Mouse (Mus musculus) heart, adult 9 months (tissue): ENCODE measurements around the gene Usp45.
"Not testable (repeated sequence)": the region's sequence is repeated elsewhere in the genome, so short reads cannot be mapped to it uniquely, and the experiment has no call there.

ENCODE experiments used
- DNase-seq, 2 experiments: peaks; one replicate each; pipeline ENCODE4 v3.0.0; 2022; ENCODE audit warnings: low spot score in 2 of 2

Usp45 gene

DNA sequence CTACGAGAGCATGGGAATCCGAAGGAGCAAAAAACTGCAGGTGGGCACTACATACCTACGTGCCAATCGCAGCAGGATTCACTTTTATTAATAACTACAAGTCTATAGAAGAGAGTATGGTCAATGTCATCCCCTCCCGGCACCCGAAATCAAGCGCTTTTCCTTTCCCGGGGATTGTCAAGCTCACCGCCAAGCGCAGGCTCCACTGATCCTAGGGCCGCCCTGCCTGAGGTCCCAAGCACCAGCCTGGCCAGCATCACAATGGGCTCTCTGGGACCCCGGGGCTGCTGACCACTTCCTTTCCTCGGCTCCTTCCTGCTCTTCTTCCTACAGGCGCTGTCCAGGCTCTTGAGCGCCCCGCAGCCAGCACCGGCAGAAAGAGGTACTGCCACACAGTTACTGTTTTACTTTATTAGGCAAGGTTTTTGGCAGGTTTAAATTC, at the start of gene Usp45, which contains the start of gene Tstd3:
TSS of gene Usp45 (plus strand) at position 294 of the 442 bp plus-strand sequence.
TSS of gene Tstd3 (minus strand) at position 350 of the 442 bp plus-strand sequence.
- peak; percentile 58 to 78 for DNase-seq

DNA sequence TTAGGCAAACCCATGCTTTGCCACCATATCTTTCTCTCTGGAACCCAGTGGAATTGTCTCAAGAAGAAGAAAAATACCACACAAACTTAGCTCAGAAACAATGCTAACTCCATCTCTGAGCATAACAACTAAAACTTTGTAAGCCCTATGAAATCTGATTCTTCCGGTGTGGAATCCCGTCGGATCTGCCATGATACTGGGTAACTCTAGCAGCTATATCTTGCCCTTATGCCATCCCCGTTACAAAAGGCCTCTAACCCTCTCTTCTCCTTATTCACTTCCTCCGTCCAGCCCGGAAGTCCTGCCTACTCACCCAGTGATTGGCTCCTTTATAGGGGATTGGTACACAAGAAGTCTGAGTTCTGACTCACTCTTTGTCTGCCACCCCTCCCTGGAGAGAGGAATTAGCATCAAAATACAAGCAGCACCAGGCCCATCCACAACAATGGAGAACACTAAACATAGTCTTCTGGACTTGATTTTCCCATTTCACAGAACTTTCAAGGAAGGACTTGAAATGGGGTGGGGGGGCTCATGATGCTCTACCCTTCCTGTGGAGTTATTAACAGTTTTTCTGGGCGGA, 44.1 kb upstream of the Usp45 start:
- no peak for DNase-seq

DNA sequence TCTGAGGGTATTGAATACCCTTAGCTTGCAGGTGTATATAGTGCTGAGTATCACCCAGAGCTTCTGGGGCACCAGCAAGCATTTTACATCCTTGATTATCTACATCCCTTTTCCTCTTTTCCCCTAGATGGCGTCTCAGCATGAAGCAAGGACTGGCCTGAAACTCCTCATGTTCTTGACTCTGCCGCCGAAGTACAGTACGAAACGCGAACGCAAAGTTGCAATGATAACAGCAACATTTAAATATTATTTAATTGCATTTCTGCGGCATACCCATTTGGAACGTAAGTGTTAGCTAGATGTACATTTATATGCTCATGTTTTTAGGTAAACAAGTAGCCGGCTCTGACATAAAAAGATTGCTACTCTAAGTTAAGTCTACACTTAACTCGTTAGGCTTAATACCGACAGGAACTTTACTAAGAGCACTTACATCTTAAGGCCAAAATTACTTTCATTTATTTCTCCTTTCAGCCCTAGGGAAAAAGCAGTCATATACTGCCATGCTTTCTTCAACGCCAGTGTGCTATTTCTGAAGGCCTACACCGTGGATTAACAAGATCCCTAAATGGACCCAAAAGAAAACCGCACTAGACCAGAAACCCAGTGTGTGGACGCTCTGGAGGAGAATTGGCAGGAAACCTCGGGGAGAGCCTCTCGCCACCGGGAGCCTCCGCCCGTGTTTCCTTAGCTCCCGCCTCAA, 39.9 kb upstream of the Usp45 start:
- DNase-seq: peak; percentile 33 to 42

DNA sequence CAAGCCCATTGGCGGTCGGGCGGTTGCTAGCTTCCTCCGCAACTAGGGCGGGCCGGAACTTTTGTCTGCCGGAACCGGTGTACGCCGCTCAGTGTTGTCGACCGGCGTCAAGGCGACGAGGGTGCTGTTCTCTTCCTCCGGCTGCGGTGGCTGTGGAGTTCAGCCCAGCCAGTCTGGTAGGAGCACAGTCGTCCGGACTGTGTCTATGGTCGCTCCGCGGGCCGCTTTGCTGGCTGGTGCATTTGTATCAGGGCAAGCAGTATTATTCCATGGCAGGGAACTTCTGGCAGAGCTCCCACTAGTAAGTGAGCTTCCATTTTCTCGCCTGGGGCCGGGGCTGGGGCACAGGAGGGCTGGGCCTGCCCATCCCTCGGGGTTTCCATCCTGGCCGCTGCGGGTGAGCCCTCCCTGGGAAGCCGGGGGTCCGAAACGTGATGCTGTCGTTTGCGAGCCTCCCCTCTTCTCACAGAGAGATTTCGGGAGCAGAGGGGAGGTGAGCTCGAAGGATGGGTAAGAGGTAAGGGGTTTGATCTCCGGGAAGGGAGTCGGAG, 39.3 kb upstream of the Usp45 start, which contains the start of gene Ccnc:
TSS of gene Ccnc (plus strand) at position 87 of the 551 bp plus-strand sequence.
- peak; percentile 92 for DNase-seq

DNA sequence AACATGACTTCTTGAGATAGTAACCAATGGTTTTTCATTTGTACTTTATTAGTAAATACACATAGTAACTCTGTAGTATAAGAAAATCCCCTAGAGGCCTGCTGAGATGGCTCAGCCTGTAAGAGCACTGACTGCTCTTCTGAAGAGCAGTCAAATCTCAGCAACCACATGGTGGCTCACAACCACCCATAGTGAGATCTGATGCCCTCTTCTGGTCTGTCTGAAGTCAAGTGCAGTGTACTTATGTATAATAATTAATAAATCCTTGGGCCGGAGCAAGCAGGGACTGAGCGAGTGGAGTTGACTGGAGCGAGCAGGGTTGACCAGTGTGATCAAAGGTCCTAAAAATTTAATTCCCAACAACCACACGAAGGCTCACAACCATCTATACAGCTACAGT, 27.8 kb upstream of the Usp45 start:
- DNase-seq: no peak

DNA sequence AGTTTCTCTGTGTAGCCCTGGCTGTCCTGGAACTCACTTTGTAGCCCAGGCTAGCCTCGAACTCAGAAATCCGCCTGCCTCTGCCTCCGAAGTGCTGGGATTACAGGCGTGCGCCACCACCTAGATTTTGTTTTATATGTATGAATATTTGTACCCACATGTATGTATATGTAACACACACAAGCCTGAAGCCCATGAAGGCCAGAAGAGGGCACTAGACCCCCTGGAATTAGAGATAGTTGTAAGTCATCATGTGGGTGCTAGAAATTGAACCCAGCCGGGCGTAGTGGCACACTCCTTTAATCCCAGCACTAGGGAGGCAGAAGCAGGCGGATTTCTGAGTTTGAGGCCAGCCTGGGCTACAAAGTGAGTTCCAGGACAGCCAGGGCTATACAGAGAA, 22.8 kb upstream of the Usp45 start:
- DNase-seq: not testable (repeated sequence)

DNA sequence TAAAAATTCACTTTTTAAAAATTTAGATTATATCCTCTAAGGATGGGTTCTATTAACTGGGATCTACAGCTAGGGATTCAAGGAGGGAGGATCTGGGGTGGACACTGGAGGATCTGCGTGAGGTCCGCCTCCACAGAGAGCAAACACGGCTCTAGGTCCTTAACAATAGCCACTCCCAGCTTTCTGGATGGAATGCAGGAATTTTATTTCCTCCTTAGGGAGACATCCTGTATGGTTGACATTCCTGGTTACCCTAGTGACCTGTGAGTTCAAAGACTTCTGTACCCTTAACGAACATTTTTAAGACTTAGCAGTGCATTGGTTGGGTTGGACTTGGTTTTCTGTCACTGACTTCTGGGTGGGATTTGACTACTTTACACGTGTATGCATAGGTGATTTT, 21.2 kb upstream of the Usp45 start:
- no peak for DNase-seq

DNA sequence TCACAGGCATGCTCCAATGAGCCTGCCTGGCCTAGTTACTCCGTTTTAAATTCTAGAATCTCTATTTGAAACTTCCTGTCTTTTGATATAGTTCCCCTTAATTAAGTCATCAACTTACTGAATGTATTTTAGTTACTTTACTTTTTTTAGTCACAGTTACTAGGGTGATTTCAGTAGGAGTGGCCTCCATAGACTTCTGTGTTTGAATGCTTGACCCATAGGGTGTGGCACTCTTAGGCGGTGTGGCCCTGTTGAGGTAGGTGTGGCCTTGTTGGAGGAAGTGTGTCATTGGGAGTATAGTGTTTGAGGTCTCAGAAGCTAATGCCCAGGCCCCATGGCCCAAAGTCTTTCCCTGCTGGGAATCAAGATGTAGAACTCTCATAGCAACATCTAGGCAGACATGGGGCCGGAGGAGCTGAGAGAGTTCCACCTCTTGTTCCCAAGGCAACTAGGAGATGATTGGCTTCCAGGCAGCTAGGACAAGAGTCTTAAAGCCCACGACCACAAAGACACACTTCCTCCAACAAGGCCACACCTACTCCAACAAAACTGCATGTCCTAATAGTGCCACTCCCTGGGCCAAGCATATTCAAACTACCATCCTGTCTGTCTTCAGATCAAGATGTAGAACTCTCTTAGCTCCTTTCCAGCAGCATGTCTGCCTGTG, 11.7 kb upstream of the Usp45 start:
- peak in 1 of 2 experiments; percentile 2 for DNase-seq

DNA sequence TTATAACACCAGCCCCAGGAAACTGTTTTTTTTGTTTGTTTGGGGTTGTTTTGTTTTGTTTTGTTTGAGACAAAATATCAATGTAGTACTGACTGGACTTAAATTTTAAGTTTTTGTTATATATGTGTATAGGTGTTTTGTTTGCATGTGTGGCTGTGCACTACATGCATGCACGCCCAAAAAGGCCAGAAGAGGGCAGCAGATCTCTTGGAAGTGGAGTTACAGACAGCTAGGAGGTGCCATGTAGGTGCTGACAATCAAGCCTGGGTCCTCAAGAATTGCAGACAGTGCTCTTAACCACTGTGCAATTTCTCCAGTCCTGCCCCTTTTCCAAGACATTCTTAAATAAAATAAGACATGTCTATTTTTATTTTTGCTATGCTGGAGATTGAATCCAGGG, 8.1 kb upstream of the Usp45 start:
- DNase-seq: no peak

DNA sequence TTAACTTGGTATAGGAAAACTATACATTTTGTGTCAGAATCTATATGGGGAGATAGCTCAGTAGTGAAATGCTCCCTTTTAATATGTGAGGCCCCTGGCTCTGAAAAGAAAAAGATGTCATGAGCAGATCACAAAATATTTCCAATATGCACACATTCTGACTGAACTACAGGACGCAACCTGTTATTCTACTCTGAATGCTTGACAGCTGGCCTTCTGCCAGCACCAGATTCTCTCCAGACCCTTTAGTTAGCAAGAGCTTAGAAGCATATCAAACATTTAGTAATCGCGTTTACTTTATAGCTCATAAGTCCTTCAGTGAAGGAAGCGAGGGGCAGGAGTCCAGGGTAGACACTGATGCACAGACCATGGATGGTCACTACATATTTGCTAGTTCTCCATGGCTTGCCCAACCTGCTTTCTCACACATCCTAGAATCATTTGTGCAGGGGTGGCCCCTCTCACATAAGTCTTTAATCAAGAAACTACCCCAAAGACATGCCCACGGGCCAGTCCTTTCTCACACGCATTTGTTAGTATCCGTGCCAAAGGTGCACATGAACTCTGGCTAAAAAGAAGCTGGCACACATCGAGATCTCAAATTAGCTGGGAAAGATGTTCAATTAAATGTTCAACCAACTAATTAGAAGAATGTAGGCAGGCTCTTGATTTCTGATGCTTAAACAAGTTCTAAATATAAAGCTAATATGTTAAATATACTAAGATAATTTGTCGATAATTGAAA, 5.4 kb upstream of the Usp45 start:
- no peak for DNase-seq

DNA sequence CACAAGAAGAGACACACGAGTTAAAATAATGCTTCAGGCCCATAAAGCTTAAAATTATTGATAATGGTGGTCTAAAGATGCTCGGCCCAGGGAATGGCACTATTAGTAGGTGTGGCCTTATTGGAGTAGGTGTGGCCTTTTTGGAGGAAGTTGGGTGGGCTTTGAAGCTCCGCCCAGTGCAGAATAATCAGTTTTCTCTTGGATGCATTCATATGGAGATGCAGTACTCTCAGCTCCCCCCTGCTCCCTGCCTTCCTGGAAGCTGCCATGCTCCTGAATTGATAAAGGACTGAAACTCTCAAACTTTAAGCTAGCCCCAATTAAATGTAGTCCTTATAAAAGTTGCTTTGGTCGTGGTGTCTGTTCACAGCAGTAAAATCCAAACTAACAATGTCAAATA, 3.1 kb upstream of the Usp45 start:
- no peak for DNase-seq

DNA sequence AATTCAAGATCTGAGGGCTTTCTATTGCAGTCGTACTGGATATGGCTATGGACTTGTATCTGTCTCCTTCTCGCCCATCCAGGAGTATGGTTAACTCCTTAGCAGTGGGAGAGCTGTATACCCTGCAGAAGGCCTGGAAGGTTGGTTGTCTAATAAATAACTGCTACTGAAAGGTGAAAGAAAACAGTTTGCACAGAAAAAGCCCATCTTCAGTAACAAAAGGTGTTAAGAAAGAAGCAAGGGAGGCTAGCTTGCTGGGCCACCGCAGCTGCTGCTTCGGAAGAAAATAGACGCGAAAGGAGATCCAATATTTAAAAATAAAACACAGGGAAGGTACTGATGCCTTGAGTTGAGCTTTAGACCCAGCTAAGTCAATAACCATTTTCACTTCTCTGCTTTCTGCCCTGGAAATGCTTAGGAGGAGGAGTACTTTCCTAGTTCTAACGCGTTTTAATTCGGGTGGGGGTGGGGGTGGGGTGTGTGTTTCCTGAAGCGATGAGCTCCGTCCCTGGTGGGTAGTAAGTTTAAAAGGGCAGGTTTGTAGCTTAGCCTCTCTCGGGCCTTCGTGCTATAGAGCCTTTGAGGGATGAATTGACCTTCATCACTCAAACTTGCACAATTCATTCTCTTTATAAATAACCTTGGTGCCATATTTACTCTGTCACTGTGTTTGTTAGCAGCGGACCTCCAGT, 639 bp upstream of the Usp45 start:
- DNase-seq: no peak

DNA sequence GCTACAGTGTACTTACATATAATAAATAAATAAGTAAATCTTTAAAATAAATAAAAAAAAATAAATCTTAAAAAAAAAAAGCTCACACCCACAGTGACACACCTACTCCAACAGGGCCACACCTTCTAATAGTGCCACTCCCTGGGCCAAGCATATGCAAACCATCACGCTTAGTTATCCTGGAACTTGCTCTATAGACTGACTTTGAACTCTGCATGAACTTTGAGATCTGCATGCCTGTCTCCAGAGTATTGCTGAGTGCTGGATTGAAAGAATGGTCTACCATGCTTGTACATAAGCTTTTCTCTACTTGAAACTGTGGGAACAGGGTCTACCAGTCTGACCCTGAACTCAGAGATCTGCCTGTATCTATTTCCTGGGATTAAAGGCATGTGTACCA, 4.1 kb downstream of the Usp45 start:
- DNase-seq: no peak

DNA sequence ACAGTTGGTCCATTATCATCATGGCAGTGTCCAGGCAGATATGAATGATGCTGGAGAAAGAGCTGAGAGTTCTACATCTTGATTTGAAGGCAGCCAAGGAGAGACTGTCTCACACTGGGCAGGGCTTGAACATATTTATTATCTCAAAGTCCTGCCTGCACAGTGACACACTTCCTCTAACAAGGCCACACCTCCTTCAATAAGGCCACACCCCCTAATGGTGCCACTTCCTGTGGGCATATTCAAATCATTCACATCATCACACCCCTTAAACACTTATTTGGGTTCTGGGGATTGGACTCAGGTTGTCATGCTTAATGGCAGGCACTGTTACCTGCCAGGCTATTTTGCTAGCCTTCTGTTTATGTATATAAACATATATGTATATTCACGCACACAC, 5.3 kb downstream of the Usp45 start:
- DNase-seq: no peak

DNA sequence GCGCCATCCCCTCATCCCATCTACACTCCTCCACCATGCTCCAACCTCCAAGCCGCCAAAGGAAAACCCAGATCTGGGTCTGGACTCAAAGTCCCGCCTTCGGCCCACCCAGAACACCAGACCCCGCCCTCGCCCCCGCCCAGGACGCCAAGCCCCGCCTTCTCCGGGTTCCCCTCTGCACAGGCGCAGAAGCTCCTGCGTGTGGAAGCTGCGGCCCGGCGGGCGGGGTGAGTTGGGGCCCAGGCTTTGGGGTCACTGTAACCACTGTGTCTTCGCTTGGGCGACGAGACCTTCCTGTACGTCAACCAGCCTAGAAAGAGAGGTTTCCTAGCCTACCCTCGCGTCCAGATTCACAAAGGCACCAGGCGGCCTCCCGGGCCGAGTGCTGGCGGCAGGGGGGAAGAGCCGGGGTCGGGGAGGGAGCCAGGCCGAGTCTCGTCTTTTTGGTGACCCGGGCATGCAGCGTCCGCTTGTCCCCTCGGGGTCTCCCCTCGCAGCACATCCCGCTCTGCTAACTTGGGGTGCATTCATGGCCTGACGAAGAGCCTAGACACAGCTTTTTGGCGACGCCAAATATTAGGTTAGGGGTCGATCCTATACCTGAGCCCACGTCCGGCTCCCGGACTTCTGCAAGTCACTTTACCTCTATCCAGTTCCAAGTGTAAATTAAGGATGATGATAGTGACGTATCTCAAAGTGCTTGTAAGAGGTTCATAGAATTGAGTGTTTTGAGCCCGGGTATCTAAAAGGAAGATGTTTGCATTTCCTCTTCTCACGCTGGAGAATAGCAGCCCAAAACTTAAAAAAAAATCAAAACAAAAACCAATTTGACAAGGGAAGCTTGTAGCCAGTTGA, 9.4 kb downstream of the Usp45 start:
- peak; percentile 90 for DNase-seq

DNA sequence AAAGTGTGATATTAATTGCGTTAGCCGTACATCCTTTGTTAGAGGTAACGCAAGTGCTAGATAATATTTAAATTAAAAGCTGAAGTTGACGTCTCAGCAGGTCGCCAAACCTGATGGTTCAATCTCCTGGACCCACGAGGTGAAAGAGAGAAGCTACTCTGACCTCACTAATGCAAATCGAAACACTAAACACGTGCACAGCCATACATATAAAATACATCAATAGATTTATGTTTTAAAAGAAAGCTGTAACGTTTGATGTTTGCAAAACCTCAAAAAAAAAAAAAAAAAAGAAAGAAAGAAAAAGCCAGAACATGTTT, 9.9 kb downstream of the Usp45 start:
- no peak for DNase-seq

DNA sequence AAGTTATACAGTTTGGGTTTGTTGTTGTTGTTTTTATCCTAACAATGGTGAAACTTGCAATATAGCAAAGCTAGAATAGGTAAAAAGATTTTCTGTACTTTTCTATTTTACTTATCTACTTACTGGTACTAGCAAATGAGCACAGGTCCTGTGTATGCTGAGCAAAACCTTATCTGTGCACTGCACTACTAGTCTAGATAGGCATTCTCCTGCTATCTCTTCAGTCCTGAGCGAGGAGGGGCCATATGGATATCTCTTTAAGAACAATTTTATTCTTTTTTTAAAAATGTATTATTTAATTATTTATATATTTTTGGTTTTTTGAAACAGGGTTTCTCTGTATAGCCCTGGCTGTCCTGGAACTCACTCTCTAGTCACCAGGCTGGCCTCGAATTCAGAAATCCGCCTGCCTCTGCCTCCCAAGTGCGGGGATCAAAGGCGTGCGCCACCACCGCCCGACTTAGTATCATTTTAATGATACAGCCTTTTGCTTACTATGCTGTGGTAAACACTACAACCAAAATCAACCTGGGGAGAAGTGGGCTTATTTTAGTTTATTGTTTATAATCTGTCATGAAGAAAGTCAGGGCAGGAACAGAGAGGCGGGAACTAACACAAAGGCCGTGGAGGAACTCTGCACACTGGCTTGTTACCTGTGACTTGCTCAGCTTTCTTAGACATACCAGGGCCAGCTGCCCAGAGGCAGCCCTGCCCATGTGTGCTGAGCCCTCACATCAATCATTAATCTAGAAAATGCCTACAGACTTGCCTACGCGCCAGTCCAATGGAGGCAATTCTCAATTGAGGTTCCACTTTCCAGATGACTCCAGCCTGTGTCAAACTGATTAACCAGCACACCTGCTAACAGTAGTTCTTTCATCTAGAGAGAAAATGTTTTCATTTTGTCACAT, 14.1 kb downstream of the Usp45 start:
- no peak for DNase-seq

DNA sequence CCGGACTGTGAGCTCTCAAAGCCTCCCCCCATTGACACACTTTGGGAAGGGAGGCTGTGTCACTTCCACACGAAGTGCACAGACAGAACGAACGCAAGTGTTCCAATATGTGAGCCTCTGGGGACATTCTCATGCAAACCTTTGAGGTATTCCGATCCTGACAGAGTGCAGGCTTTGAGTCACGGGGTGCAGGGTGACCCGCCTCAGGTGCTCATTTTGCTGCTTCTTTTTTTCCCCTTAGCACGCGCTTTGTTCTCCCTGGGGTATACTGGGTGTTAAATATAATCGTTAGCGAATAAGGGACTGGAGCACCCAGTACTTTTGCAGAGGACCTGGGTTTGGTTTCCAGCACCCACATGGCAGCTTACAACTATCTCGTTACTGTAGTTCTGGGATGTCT, 19.3 kb downstream of the Usp45 start:
- no peak for DNase-seq

DNA sequence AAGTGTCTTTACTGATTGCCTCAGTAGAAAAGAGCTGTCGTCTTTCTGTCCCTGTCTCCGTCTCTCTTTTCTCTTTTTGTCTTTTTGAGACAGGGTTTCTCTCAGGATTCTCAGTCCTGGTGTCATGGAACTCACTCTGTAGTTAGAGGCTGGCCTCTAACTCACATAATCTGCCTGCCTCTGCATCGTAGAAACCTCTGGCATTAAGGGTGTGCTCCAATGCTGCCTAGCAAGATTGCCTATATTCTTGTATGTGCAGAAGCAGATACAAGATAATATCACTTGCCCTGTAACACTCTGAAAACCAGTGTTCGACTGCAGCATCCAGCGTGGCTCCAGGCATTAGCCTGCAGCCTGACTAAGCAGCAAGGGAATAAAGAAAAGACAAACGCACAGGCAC, 21.9 kb downstream of the Usp45 start:
- DNase-seq: no peak
